Mouse (Mus musculus): ENCODE measurements at regions not wholly inside any gene's neighbourhood (a gene's known extent, or its start where the extent isn't known, plus 50 kb on each side); places are given as distances from the start of the nearest gene placed in this dataset.

GRCm38 (mm10) chr1:176379645-176380044, 104.5 kb upstream of the Pld5 start:
- TF ChIP-seq EP300 (IDR thresholded peaks at IDR 0.05; ENCODE audit: insufficient read depth, low read depth, low read length) (no peak), CTCF (IDR thresholded peaks at IDR 0.05) (no peak)
